Mouse (Mus musculus): ENCODE results near the gene Gm11084. TPM values are rescaled to one million over a fixed set of nuclear protein-coding genes. Genes with fewer than 3 reads are reported as not detected.
A peak's percentile ranks its signal among the peaks of the same experiment; 100 is the strongest.
"Not testable (repeated sequence)": the region's sequence is repeated elsewhere in the genome, so short reads cannot be mapped to it uniquely, and the experiment has no call there.

The Gm11084 gene
- total RNA-seq, 1 experiment from 2014 or later: not detected

DNA sequence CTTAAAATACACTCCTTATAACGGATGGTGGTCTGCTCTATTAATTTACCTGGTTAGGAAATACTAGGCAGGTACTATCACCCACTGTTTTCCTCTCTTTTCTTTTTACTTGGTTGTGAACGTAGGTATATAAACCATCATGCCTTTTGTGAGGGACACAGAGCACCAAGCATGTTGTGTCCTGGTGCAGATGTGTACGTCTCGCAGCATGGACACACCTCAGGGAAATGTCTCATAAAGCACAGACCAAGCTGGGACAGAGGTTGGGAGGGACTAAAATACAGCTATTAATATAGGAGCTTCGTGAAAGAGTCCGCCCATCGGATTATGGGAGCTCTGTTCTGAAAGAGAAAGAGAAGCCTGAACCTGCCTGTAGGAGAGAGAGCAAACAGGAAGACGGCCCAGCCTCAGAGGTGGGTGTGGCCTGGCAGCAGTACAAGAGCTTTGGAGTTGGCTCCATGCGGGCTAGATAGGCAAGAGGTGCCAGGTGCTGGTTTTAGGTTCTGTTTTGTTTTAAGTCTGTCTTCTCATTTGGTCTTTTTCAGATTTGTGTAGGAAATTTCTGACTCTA is 10.4 kb upstream of the Gm11084 start:
- ATAC-seq (replicated peaks; ENCODE audit: low read depth, poor library complexity, severe bottlenecking): peak; percentile 95

DNA sequence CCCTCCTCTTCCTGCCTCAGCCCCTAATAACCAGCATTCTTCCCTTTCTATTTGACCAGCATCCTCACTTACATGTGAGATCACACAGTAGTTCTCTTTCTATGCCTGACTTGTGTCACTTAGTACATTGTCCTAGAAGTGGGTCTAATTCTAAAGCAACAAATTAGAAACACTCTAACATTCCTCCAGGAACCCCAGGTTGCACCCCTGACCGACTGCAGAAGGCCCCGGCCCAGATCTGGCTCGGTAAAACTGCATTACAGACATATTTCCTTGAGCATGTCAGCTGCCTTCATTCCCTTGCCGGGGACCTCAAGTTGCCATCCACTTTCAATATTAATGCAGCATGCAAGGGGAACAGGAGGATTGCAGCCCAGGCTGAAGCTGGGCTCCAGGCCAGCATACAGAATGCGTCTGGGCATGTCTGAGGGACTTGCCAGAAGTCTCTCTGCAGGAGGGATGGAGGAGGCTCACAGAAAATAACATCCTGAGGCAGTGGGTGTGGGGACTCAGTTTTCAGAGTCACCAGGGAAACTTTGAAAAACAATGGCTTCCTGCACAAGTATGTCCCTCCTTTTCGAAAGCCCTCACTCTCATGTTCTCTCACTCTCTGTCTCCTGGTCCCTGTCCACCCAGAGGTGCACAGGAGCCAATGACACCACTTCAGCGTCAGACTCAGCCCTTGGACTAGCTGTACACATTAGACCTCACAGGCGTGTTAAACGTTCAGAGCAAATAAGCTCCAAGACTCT is 9.0 kb upstream of the Gm11084 start:
- no peak; the same call in 1 of the 2 replicates for ATAC-seq (replicated peaks; ENCODE audit: low read depth, poor library complexity, severe bottlenecking)

DNA sequence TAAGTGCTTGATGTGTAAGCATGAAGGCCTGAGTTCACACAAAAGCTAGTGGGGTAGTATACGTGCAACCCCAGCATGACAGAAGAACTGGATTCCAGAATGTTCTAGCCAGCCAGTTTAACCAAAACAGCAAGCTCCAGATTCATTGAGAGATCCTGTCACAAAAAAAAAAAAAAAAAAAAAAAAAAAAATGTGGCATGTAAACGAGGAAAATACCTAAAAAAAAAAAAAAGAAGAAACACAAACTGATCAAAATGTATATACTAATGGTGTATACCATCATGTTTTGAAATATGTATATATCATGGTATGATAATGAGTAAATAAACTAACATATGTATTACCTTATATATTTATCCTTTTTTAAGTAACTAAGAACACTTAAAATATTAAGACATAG is 7.6 kb upstream of the Gm11084 start:
- no peak for ATAC-seq (replicated peaks; ENCODE audit: low read depth, poor library complexity, severe bottlenecking)

DNA sequence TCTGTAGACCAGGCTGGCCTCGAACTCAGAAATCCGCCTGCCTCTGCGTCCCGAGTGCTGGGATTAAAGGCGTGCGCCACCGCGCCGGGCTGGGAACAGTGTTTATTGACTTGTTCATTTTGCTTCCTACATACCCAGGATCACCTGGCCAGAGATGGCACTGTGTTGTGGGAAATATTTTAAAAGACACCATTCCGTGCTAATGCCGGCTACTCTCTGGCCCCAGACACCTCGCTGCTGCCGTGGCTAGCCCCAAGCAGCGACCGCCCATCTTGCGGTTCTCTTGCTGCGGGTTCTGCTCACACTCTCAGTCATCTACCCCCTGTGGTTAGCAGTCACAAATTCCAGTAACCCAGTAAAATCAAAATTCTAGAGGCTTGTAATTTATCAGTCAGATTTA is 6.0 kb upstream of the Gm11084 start:
- no peak for ATAC-seq (replicated peaks; ENCODE audit: low read depth, poor library complexity, severe bottlenecking)

DNA sequence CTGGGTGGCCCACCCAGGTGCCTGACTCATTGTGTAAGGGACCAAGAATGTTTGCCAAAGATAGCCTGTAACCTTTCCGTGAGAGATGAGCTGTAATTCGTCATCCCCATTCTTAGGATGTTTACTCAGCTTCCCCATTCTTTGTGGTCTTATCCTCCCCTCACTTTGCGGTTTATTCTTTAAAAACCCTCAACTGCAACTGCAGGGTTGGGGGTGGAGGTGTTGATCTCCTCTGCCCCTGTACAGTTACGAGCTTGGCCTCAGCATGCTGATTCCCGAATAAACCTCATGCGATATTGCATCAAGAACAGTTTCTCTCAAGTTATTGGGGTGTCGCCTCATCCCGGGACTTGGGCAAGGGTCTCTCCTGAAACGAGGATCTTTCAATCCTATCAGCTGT is 2.4 kb upstream of the Gm11084 start:
- ATAC-seq (replicated peaks; ENCODE audit: low read depth, poor library complexity, severe bottlenecking): not testable (repeated sequence)

DNA sequence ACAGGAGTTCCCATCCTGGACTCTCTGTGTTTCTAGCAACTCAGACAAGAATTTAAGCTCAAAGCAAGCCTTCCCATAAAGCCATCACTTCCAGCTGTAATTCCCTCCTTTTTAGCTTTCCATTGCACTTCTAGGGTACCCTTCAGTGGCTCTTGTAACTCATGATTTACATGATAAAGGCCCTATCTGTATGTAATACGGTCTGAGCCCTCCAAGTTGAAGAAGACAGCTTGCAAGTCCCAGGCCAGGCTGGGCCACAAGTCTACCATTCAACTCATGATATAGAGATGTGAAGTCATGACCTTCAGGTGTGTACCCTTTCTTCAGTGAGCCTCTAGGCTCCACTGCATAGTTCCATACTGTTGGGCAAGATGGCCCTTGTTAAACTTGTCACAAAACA is 1.0 kb downstream of the Gm11084 start:
- no peak for ATAC-seq (replicated peaks; ENCODE audit: low read depth, poor library complexity, severe bottlenecking)

DNA sequence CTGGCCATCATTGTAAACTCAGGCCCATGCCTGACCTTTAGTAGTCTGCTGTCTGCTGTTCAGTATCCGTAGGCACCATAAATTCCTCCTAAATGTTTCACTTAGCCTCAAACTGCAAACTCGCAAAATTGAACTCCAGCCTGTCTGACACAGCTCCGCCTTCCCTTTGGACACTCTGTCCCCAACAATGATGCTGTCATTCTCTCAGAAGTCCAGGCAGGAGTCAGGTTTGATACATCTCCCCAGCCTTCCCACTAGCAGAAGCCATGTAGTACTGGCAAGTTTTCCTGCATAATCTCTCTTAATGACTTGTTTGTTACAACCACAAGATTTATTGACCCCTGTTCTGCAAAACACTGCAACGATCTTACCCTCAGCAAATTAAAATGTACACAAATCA is 1.7 kb downstream of the Gm11084 start:
- ATAC-seq (replicated peaks; ENCODE audit: low read depth, poor library complexity, severe bottlenecking): no peak

DNA sequence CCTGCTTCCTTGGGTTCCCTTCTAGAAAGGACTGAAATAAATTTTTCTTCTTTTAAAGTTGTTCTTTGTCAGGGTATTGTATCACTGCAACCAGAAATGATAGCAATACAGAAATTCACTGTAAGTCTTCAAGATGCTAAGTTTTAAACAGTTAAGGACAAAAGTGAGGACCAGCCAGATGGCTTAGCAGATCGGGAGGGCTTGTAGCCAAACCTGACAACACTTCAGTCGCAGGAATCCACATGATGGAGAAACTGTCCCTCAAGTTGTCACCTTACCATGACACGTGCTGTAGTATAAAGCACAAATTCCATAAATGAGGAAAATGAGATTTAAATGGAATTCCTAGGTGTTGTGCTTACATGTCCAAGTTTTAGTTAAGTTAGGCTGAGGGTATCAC is 3.3 kb downstream of the Gm11084 start:
- ATAC-seq (replicated peaks; ENCODE audit: low read depth, poor library complexity, severe bottlenecking): no peak

DNA sequence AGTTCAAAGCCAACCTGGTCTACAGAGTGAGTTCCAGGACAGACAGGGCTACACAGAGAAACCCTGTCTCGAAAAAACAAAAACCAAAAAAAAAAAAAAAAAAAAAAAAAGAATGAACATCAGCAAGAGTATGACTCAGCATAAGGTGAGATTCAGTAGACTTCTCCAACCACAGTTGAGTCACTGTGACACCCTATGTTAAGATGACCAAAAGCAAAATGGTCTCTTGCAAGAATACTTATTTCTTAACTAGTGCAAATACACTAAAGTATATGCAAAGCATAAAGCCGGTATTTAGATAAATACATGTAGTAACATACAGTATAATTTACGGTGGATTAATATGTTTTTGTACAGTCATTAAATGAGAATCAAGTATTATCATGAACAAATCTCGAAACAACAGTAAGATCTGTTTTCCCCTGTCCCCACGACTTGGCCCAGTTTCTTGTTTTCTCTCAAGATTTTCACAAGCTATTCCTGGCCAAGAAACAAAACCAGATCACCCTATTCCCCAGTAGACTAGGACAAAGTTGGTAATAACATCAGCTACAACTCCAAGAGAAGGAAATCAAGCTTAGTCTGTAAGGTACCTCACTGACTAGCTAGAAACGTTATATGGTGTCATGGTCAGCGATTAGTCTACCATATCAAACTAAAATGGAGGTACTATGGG is 4.3 kb downstream of the Gm11084 start:
- ATAC-seq (replicated peaks; ENCODE audit: low read depth, poor library complexity, severe bottlenecking): no peak

DNA sequence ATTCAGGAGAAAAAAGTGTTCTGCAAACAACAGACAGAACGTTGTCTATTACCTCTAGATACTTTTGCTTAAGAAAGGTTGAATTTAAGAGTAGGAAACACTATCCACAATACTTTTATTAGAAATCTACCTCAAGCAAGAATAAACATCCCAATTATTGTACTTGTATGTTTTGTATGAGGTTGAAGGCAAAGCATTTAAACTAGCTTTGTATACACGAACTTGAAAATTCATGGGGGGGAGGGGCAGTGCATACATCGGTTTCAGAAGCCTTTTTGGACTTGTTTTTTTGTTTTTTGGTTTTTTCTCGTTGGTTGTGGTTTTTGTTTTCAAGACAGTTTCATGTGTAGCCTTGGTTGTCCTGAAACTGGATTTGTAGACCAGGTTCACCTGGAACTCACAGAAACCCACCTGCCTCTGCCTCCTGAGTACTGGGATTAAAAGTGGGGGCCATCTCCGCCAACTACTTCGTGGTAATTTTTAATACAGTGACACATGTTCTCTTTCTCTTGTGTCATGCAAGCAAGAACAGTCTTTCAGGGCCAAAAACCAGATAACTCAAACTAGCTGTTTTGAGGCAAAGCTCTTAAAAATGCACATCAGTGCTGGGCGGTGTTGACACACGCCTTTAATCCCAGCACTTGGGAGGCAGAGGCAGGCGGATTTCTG is 4.9 kb downstream of the Gm11084 start:
- no peak for ATAC-seq (replicated peaks; ENCODE audit: low read depth, poor library complexity, severe bottlenecking)

DNA sequence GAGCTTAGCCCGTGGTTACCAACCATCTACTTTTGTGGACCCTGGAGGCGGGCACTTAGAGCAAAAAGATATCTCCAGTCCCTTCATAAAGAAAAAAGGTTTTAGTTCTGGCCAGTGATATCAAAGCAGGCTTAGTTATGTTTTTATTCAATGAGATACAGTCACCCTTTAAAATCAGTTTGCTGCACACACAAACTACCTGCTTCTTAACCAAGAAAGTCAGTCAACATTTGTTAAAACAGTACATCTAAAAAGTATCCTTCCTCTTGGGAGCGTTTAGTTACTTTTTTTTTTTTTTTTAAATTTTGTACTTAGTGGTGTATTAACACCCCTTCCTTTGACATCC is 5.5 kb downstream of the Gm11084 start:
- no peak for ATAC-seq (replicated peaks; ENCODE audit: low read depth, poor library complexity, severe bottlenecking)

DNA sequence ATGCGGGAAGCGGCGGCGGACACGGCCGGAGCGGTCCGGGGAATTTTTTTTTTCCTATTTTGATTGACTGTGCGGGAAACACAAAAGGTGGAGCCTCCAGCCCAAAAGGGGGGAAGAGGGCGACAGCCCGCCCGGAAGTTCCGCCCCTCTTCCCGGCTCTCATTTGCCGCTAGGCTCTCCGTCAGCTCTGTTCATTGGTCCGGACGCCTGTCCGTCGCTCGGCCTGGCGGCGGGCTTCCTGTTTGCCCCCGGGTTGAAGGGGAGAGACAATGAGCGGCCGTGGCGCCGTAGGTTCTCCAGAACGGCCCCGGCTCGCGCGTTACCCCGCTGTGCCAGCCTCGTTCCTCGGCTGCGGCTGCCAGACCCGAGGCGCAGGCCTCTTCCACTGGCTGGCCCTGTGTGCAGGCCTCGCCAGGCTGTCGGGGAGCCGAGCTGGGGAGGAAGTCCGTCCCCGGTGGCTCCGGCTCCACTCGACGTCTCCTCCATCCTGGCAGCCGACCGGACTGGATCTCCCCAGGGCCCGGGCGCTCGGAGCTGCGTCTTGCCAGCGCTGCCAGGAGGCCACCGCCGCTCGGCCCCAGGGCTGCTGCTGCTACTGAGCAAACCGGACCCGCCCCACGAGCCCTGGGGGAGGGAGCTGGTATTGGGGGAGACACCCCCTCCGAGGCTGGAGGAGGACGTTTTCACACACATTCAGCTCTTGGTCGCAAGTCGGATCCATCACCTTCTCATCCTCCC is 6.0 kb downstream of the Gm11084 start, which contains the start of gene Sp3:
Gene Sp3 (minus strand): TSS at position 110 of the 738 bp plus-strand sequence.
- peak; percentile 81 for ATAC-seq (replicated peaks; ENCODE audit: low read depth, poor library complexity, severe bottlenecking)

DNA sequence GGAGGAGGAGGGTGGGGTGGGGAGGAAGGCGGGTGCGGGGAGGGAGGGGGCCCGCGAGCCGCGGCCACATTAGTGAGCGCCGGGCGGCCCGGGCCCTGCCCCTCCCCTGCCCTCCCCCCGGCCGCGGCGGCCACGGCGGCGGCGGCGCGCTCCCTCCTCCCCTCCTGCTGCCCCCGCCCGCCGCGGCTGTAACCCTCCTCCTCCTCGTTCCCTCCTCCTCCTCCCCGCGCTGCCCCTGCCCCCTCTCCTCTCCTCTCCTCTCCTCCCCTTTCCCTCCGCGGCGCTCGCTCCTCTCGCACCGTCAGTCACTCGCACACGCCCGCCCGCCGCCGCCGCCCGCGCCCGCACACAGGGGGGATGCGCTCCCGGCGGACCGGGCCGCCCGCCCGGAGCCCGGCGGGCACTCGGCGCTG is 6.9 kb downstream of the Gm11084 start:
- peak; percentile 54 for ATAC-seq (replicated peaks; ENCODE audit: low read depth, poor library complexity, severe bottlenecking)

DNA sequence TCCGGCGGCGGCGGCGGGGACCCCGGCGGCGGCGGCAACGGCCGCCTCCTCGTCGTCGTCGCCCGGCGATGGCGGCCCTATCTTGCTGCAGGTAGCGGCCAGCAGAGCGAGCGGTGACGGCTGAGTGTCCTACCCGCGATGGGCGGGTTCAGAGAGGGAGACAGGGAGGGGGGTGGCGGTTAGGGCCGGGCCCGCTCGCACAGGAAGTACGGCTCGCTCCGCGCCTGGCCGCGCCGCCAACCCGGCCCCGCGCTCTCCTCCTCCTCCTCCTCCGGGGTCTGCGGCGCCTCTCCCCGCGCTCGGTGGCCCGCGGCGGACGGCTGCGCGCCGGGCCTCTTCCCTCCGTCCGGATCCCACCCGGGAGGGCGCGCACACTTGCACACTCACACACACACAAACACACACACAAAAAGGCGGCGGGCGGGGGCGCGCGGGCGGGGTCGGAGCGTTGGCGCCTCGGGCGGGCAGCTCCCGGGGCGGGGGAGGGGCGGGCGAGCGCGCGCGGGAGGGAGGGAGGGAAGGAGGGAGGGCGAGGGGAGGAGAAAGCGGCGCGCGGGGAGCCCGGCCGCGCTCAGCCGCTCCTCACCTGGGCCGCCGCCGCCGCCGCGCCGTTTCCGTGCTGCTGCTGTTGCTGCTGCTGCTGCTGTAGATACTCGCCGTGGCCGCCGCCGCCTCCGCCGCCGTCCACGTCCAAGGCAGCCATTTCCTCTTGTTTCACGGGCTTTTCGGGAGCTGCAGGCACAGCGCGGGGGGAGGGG is 7.4 kb downstream of the Gm11084 start:
- ATAC-seq (replicated peaks; ENCODE audit: low read depth, poor library complexity, severe bottlenecking): peak; percentile 72

DNA sequence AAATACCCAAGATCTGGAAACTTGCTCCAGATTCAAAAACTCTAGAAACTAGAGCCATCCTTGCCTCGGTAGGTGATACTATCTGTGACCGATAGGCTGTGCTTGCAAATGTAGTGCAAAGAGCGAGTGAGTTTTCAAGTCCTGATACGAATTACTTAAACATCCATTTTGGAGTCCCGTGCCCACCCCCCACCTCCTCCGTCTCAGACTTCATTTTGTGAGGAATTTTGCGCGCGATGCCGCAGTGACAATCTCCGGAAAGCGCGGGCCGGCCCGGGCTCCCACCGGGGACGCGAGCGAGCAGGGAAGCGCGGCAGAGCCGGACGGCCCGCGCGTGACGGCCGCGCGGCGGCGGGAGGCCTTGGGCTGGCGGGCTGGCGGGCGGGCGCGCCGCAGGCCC is 8.0 kb downstream of the Gm11084 start:
- ATAC-seq (replicated peaks; ENCODE audit: low read depth, poor library complexity, severe bottlenecking): no peak

DNA sequence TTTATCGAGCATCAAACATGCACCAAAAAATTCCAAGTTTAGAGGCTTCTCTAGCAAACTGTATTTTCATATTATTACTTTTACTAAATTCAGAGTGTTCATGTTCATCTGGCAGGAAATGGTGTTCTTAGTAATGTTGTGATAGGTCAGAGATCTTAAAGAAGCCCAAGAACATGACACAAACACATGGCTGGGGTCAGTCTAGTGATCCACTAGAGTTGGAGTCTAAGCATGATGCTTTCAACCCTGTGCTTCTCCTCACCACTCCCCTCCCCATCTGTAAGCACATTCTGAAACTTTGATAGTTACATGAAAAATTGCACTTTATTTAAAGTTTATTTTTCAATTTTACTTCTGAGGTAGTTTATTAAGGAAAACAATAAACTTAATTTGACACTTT is 9.2 kb downstream of the Gm11084 start:
- no peak for ATAC-seq (replicated peaks; ENCODE audit: low read depth, poor library complexity, severe bottlenecking)

DNA sequence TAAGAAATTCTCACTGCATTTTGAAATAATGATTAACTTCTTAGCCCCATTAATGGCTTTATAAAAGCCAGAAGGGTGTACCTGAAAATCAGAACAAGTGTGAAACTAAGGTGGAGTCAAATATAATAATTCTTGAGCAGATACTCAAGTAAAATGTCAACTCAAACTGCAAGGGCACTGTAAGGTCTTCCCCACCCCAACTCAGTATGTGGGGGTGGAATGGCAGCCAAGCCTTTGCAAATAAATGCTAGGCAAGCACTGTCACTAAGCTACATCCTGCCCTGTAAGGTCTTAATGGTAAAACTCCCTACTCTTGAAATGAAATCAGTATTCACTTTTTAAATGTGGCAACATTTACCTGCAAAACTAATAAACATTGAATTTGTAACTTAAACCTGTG is 10.5 kb downstream of the Gm11084 start:
- no peak for ATAC-seq (replicated peaks; ENCODE audit: low read depth, poor library complexity, severe bottlenecking)

DNA sequence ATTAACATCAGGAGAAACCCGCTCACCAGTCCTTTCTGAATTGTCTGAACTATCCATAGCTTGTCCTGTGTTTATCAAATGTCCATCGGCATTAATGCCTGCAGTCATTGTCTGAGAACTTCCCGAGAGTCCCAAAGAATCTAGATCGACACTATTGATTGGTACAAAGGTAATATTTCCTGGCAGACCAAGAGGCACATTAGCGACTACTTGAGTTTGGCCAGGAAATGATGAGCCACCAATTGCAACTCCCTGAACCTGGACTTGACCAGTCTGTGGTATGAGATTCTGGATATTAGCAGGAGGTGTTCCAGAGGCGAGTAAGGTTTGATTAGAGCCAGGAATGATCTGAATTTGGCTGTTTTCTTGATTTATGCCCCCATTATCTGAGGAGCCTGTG is 15.7 kb downstream of the Gm11084 start:
- no peak for ATAC-seq (replicated peaks; ENCODE audit: low read depth, poor library complexity, severe bottlenecking)

DNA sequence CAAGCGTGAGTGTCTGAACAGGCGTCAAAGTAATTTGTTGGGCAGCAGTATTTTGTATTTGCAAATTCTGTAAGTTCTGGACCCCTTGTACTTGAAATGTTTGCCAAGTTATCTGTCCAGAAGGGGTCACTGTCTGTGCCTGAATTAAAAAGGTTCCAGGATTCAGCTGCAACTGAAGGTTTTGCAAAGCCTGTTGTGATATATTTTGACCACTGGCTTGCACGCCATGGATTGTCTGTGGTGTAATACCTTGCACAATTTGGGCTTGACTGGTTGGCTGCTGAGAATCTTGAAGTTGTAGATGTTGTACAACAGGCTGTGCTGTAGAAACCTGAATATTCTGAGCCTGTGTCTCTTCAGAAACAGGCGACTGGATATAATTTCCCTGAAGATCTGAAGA is 16.2 kb downstream of the Gm11084 start:
- ATAC-seq (replicated peaks; ENCODE audit: low read depth, poor library complexity, severe bottlenecking): peak; percentile 36; the same call in 1 of the 2 replicates

DNA sequence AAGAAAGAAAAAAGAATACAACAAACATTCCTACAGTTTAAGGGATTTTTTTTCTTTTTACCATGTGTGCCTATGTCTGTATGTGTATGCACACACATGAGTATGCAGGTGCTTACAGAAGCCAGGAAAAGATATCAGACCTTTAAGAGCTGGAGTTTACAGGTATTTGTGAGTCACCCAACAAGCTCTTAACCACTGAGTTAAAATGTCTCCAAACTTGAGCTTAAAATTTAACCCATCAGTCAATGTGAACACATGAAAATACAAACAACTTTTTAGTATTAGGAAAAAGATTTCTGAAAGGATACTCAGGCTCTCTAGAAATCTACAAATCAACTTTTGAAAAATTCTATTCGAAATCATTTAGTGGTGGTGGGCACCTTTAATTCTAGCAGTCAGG is 18.0 kb downstream of the Gm11084 start:
- ATAC-seq (replicated peaks; ENCODE audit: low read depth, poor library complexity, severe bottlenecking): no peak

All from common myeloid progenitor, adult 5-6 weeks (primary cell).